Mouse (Mus musculus) forebrain, embryonic 14.5 days (tissue): ENCODE measurements around the gene Crls1. TPM values are rescaled to one million over a fixed set of nuclear protein-coding genes. Genes with fewer than 3 reads are reported as not detected.

Experiments used
- ATAC-seq: fragments of 200-750 bp; cut with Nextera tagmentation; 2 replicates; pipeline ENCODE4 v1.8.0; 2017; ENCODE audit warnings: mild to moderate bottlenecking, moderate library complexity
- DNase-seq: peaks from one replicate; pipeline ENCODE4 v3.0.0-alpha.2; 2015; ENCODE audit warnings: low spot score
- H3K27ac ChIP-seq: fragments of 300-500 bp; sonication (generic); 2 replicates; pipeline ENCODE4 v1.5.1; 2014; ENCODE audit warnings: low read depth, mild to moderate bottlenecking, control low read depth, low read length, moderate library complexity
- H3K27me3 ChIP-seq: fragments of 300-500 bp; sonication (generic); replicated peaks from 2 replicates; pipeline ENCODE4 v1.6.1; 2014; ENCODE audit warnings: low read length, control low read depth, mixed read lengths; ENCODE audit not compliant: control insufficient read depth, insufficient read depth
- H3K36me3 ChIP-seq: fragments of 300-500 bp; sonication (generic); 2 replicates; pipeline ENCODE4 v1.6.1; 2014; ENCODE audit warnings: low read length, control low read depth; ENCODE audit not compliant: control insufficient read depth, insufficient read depth
- H3K4me1 ChIP-seq: fragments of 300-500 bp; sonication (generic); 2 replicates; pipeline ENCODE4 v1.6.1; 2014; ENCODE audit warnings: antibody characterized with exemption, low read length, control low read depth; ENCODE audit not compliant: control insufficient read depth, insufficient read depth
- H3K4me2 ChIP-seq: fragments of 300-500 bp; sonication (generic); 2 replicates; pipeline ENCODE4 v1.6.1; 2014; ENCODE audit warnings: mild to moderate bottlenecking, control low read depth, low read length
- H3K4me3 ChIP-seq: fragments of 300-500 bp; sonication (generic); 2 replicates; pipeline ENCODE4 v1.5.1; 2014; ENCODE audit warnings: low read depth, low read length, control low read depth
- H3K9ac ChIP-seq: fragments of 300-500 bp; sonication (generic); 2 replicates; pipeline ENCODE4 v1.6.1; 2014; ENCODE audit warnings: mild to moderate bottlenecking, low read length, control low read depth, moderate library complexity
- H3K9me3 ChIP-seq: fragments of 300-500 bp; sonication (generic); replicated peaks from 2 replicates; pipeline ENCODE4 v1.6.1; 2016; ENCODE audit warnings: low read length, control low read depth, mixed read lengths; ENCODE audit not compliant: control insufficient read depth
- WGBS: fragments of 180-500 bp; shearing (Covaris S2); extraction: QIAGEN DNeasy Blood & Tissue Kit; methylation state at CpG from one replicate; pipeline ENCODE4 v1.1.7; 2014; 5-methylcytosine and 5-hydroxymethylcytosine counted together
- polyA plus RNA-seq: library from polyadenylated mRNA; unstranded; fragments of >200 nt; fragmentation: Nextera tagmentation; extraction: Ambion mirVana; gene quantifications from 2 replicates; pipeline ENCODE4 v1.2.1, GENCODE M21; 2014

Gene Crls1
- polyA plus RNA-seq, 1 experiment from 2014 or later: 8.2 TPM

GRCm38 (mm10) chr2:132876991-132877390, 30.5 kb downstream of the Crls1 start:
- Histone ChIP-seq H3K9ac (no peak overlapping the region), H3K27me3 (peaks cover 28% of the 10 kb centered on the region), H3K4me1 (no peaks in the 10 kb centered on the region; the same call in 1 of the 2 replicates), H3K27ac (no peak overlapping the region), H3K36me3 (no peaks in the 10 kb centered on the region), H3K9me3 (no peaks in the 10 kb centered on the region), H3K4me3 (no peak overlapping the region), H3K4me2 (no peak overlapping the region)
- whole genome bisulfite sequencing: 65% methylated on average over 1 of the region's 1 CpGs
- no peak for ATAC-seq
- DNase-seq: no peak

DNA sequence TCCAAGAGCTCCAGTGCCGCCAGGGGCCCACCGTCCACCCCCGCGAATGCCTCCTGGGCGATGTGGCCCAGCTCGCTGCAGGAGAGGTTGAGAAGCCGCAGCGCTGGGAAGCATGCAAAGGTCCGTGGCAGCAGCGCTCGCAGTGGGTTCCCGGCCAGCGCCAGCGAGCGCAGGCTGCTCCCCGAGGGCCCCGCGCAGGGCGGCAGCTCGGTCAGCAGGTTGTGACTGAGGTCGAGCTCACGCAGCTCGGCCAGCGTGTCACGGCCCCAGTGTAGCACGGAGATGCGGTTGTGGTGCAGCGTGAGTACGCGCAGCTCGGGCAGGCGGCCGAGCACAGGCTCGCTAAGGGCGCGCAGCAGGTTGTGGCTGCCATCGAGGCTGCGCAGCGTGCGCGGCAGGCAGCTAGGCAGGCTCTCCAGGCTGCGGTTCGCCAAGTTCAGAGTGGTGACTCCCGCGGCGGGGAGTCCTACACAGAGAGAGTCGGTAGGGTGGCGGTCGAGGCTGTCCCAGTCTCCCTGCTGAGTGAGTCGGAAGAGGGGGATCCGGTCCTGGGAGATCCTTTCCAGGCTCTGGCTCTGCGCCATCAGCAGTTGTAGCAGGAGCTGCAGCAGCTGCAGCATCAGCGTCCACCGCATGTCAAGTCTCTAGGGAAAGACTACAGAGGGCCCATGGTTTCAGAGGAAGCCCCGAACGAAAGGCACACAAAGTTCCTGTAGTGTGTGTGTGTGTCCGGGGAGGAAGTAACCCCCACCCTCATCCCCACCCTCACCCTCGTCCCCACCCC, 33.0 kb downstream of the Crls1 start:
- Histone ChIP-seq H3K27ac (no peak overlapping the region), H3K9me3 (no peaks in the 10 kb centered on the region), H3K4me2 (peak overlapping the region; percentile 98), H3K4me1 (no peaks in the 10 kb centered on the region; the same call in 1 of the 2 replicates), H3K4me3 (peak overlapping the region; percentile 50), H3K36me3 (no peaks in the 10 kb centered on the region), H3K27me3 (peaks cover 28% of the 10 kb centered on the region), H3K9ac (peak overlapping the region; percentile 59)
- WGBS: under 1% methylated on average over 56 of the region's 58 CpGs
- ATAC-seq: peak; percentile 82
- DNase-seq: peak; percentile 81

GRCm38 (mm10) chr2:132880844-132881645, 34.6 kb downstream of the Crls1 start, which contains the start of gene Lrrn4:
Gene Lrrn4 (minus strand): TSS chr2:132880891.
- no peak for ATAC-seq
- no peaks in the 10 kb centered on the region for H3K9me3 ChIP-seq
- no peaks in the 10 kb centered on the region for H3K36me3 ChIP-seq
- peak within 1 kb of the TSS; percentile 50 for H3K4me3 ChIP-seq
- H3K4me2 ChIP-seq: peak within 1 kb of the TSS; percentile 98
- H3K4me1 ChIP-seq: no peaks in the 10 kb centered on the region; the same call in 1 of the 2 replicates
- DNase-seq: no peak
- H3K27me3 ChIP-seq: peaks cover 28% of the 10 kb centered on the region
- H3K9ac ChIP-seq: peak within 1 kb of the TSS; percentile 59
- 9% methylated on average over 12 of the region's 12 CpGs for WGBS
- no peak within 1 kb of the TSS for H3K27ac ChIP-seq

DNA sequence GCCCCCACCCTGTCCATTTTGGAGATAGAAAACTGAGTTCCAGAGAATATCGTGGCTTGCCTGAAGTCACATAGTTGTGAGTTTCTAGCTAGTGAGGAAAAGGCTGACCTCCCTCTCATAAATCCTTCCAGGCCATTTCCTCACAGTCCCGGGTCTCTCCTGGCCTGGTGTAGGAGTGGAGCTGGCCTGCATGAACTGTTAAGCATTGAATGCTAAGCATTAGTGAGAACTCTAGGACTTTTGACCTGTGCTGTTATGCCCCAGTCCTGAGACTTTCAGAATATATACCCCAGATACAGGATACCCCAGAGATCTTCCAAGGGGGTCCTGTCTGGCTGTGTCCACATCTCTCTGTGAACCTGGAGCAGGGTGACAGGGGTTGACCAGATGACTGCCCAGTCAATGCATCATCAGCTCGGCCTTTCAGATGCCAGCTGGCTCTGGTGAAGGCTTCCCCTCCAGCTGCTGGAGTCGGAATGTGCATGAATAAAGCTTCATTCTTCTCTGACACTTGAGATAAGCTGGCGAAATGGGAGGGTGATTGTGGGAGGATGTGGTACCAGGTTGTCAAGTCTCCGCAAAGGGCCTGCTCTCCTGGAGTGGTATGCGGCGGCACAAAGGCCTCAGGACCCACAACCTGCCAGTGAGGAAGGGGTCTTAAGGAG, 38.0 kb downstream of the Crls1 start:
- 83% methylated on average over 8 of the region's 8 CpGs for WGBS
- no peak for ATAC-seq

GRCm38 (mm10) chr2:132885312-132885711, 38.8 kb downstream of the Crls1 start:
- H3K4me3 ChIP-seq: no peak overlapping the region
- no peak for DNase-seq
- H3K4me2 ChIP-seq: no peak overlapping the region
- H3K36me3 ChIP-seq: no peaks in the 10 kb centered on the region
- WGBS: 97% methylated on average over 7 of the region's 7 CpGs
- H3K9me3 ChIP-seq: no peaks in the 10 kb centered on the region
- peaks cover 4% of the 10 kb centered on the region; the same call in 1 of the 2 replicates for H3K27me3 ChIP-seq
- no peak overlapping the region for H3K9ac ChIP-seq
- H3K4me1 ChIP-seq: no peaks in the 10 kb centered on the region
- no peak for ATAC-seq
- H3K27ac ChIP-seq: no peak overlapping the region

More for the DNA sequence above, 38.0 kb downstream of the Crls1 start:
- H3K9ac ChIP-seq: no peak overlapping the region
- H3K27me3 ChIP-seq: peaks cover 9% of the 10 kb centered on the region; the same call in 1 of the 2 replicates
- H3K36me3 ChIP-seq: no peaks in the 10 kb centered on the region
- no peak overlapping the region for H3K4me2 ChIP-seq
- H3K27ac ChIP-seq: no peak overlapping the region
- H3K9me3 ChIP-seq: no peaks in the 10 kb centered on the region
- no peak overlapping the region for H3K4me3 ChIP-seq
- no peaks in the 10 kb centered on the region; the same call in 1 of the 2 replicates for H3K4me1 ChIP-seq
- DNase-seq: no peak

GRCm38 (mm10) chr2:132893826-132894225, 47.4 kb downstream of the Crls1 start:
- 88% methylated on average over 5 of the region's 5 CpGs for WGBS
- Histone ChIP-seq H3K4me1 (no peaks in the 10 kb centered on the region), H3K36me3 (no peaks in the 10 kb centered on the region), H3K9me3 (no peaks in the 10 kb centered on the region), H3K4me2 (no peak overlapping the region), H3K27ac (no peak overlapping the region), H3K27me3 (no peaks in the 10 kb centered on the region), H3K9ac (no peak overlapping the region), H3K4me3 (no peak overlapping the region)
- ATAC-seq (no peak), DNase-seq (no peak)

DNA sequence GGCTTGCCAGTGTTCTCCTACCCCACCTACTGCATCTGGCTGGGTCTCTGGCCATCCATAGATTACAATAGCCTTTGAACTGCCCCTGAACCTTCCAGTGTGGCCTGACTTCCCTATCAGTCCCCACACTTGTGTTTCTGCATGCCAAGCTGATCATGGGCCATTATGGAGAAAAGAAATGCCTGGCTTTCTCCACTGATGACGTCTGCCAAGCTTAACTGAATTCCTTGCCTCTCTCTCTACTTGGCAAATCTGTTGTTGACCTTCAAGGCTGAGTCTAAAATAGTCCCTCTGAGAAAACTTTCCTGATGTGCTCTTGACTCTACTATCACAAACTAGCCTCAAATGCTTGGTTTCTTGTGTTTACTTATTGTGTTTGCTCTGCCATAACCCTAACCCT, 51.7 kb downstream of the Crls1 start:
- Histone ChIP-seq H3K4me1 (no peaks in the 10 kb centered on the region), H3K4me3 (no peak overlapping the region), H3K36me3 (no peaks in the 10 kb centered on the region), H3K9me3 (no peaks in the 10 kb centered on the region), H3K27me3 (no peaks in the 10 kb centered on the region), H3K27ac (no peak overlapping the region), H3K9ac (no peak overlapping the region), H3K4me2 (no peak overlapping the region)
- DNase-seq (no peak), ATAC-seq (no peak)
- WGBS: 68% methylated on average over 1 of the region's 1 CpGs

- WGBS: 74% methylated on average over 1 of the region's 1 CpGs
- DNase-seq (no peak), ATAC-seq (no peak)
Observed at GRCm38 (mm10) chr2:132900596-132900995, 54.1 kb downstream of the Crls1 start.

More at GRCm38 (mm10) chr2:132900596-132900995, 54.1 kb downstream of the Crls1 start:
- Histone ChIP-seq H3K27ac (no peak overlapping the region), H3K36me3 (no peaks in the 10 kb centered on the region), H3K27me3 (no peaks in the 10 kb centered on the region), H3K4me3 (no peak overlapping the region), H3K4me1 (no peaks in the 10 kb centered on the region), H3K9me3 (no peaks in the 10 kb centered on the region), H3K4me2 (no peak overlapping the region), H3K9ac (no peak overlapping the region)
